Mouse (Mus musculus) gastrocnemius, adult 18-20 months (tissue): ENCODE data around the gene P2rx2. TPM values are rescaled to one million over a fixed set of nuclear protein-coding genes. Genes with fewer than 3 reads are reported as not detected.

Experiments used
- DNase-seq: peaks from one replicate; pipeline ENCODE4 v3.0.0; 2021; ENCODE audit warnings: low spot score
- total RNA-seq, 2 experiments: library from RNA; stranded (reverse); gene quantifications; 2 replicates each; pipeline ENCODE4 v1.2.3; 2021

P2rx2 gene
- total RNA-seq, 2 experiments from 2014 or later: not detected

- no peak for DNase-seq
These were observed 12.5 kb downstream of the P2rx2 start for GRCm38 (mm10) chr5:110330508-110330907.

GRCm38 (mm10) chr5:110313127-110313526 lies 29.9 kb downstream of the P2rx2 start:
- no peak for DNase-seq

GRCm38 (mm10) chr5:110308861-110309260 lies 34.2 kb downstream of the P2rx2 start:
- no peak for DNase-seq

- no peak for DNase-seq
These were observed 42.4 kb downstream of the P2rx2 start for GRCm38 (mm10) chr5:110300591-110300990.

GRCm38 (mm10) chr5:110296637-110297036 lies 46.4 kb downstream of the P2rx2 start:
- no peak for DNase-seq

GRCm38 (mm10) chr5:110291649-110292048 lies 51.4 kb downstream of the P2rx2 start:
- DNase-seq: no peak

Other genes with a start within 250 kb of the P2rx2 start
- gene Gm35315, start 248.8 kb downstream of the P2rx2 start, total RNA-seq: under 1 TPM; 0.24 to 0.39 TPM
- not detected for gene Plcxd1, start 243.2 kb downstream of the P2rx2 start, total RNA-seq
- 10 to 100 TPM; 12.6 to 16.8 TPM for gene Gtpbp6, start 235.0 kb downstream of the P2rx2 start, total RNA-seq
- gene Zfp605, start 233.1 kb downstream of the P2rx2 start, total RNA-seq: 1 to 10 TPM; 4.0 to 4.5 TPM
- 10 to 100 TPM; 10.5 TPM for gene Chfr, start 207.4 kb downstream of the P2rx2 start, total RNA-seq
- gene Golga3, start 166.5 kb downstream of the P2rx2 start, total RNA-seq: 10 to 100 TPM; 39.6 to 46.1 TPM
- gene Ankle2, start 112.2 kb downstream of the P2rx2 start, total RNA-seq: 10 to 100 TPM; 29.7 to 30.3 TPM
- gene Pgam5, start 73.3 kb downstream of the P2rx2 start, total RNA-seq: 10 to 100 TPM; 28.2 to 30.2 TPM
- gene Pxmp2, start 57.0 kb downstream of the P2rx2 start, total RNA-seq: 10 to 100 TPM; 50.2 to 53.2 TPM
- gene Pole, start 56.9 kb downstream of the P2rx2 start, total RNA-seq: 1 to 10 TPM; 1.4 to 1.6 TPM
- not detected for gene Lrcol1, start 1.5 kb upstream of the P2rx2 start, total RNA-seq
- gene Fbrsl1, start 105.3 kb upstream of the P2rx2 start, total RNA-seq: 10 to 100 TPM; 32.9 to 33.2 TPM
- gene Galnt9, start 201.1 kb upstream of the P2rx2 start, total RNA-seq: not detected